Mouse (Mus musculus) adrenal gland, adult 2 months (tissue): Measurements from ENCODE around the gene Rin3. TPM values are rescaled to one million over a fixed set of nuclear protein-coding genes. Genes with fewer than 3 reads are reported as not detected.

ENCODE experiments used
- DNase-seq: peaks from one replicate; pipeline ENCODE4 v3.0.0; 2021
- polyA plus RNA-seq: library from polyadenylated mRNA; depleted of rRNA; stranded (reverse); fragments of >200 nt; gene quantifications from 2 replicates; pipeline ENCODE4 v1.2.3, GENCODE M21; 2012
- total RNA-seq, 2 experiments: library from RNA; stranded (reverse); gene quantifications; 2 replicates each; pipeline ENCODE4 v1.2.3; 2021

Gene Rin3
- total and polyA plus RNA-seq, 3 experiments, result 8.9 to 15.1 (median 12.3) TPM

- no peak for DNase-seq
Observed at GRCm38 (mm10) chr12:102280867-102281503, 1.9 kb upstream of the Rin3 start.

- DNase-seq, result no peak
Observed at GRCm38 (mm10) chr12:102282126-102282525, 722 bp upstream of the Rin3 start.

DNA sequence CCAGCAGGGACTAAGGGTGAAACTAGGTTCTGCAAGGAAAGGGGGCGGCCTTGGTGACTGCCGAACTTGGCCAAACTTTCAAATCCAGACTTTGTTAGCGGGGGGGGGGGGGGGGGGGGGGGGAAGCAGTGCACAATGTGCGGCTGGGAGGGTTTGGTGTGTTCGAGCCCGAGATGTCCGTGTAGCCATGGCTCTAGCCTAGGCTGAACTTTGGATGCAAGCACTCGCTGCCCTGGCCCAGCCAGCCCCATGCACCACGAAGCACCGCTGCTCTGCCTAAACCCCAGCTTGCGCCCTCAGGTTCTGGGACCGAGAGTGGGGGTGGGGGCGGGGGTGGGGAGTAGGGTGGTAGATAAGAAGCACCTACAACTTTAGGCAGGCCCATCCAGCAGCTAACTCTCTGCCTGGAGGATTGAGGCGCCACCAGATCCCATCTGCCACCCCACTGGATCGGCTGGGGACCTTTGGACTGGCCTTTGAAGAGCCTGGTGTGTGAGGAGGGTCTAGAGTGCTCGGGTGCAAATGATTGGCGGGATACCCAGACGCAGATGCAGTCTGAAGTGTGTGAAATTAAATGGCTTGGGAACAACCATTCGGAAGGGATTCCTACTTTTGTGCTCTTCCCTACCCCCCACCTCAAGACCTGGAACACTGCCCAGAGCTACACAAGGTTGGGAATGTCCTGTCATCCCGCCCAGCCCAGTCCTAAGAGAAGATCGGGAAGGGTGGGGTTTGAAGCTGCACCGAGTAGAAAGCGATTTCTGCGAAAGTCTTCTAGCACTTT lies 827 bp downstream of the Rin3 start:
- DNase-seq, result peak; percentile 82

- no peak for DNase-seq
Observed at GRCm38 (mm10) chr12:102284267-102284610, 1.4 kb downstream of the Rin3 start.

DNA sequence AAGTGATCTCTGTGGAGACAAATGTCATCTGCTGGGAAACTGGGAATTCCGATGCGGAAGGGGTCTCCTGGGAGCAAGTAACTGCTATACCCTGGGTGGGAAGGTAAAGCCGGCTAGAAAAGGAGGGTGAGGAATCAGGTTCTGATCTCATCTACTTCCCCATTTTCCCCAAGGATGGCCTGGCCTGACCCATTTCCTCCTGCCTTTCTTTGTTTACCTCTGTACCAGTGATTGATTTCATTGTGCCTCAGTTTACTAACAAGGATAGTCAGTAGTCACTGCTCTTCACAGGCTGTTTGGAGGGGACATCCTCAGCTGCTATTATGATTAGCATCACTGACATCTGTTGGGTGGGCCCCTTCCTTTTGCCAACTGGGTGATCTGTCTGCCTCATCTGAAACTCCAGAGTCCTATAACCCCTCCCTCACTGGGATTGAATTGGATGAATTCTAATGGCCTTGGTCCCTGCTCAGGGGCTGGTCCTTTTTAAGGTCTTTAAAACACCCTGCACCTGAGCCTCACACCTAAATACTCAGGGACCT lies 1.8 kb downstream of the Rin3 start:
- DNase-seq, result no peak

DNA sequence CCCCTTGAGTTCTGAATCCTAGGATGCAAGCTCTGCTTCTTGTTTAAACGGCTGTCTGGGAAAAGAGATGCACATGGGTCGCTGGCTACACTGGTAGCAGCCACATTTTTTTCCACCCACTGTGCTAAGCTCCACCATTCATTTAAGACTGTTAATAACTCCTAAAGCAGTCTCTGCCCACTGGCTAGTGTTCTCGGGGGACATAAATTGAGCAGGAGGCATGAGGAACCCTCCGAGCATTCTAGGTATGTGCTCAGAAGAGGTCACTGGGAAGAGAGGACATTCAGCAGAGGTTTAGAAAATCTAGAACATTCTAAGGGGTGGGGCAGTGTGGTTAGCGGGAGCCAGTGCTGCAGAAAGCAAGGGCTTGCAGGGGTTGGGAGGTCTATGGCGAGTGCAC lies 2.5 kb downstream of the Rin3 start:
- DNase-seq, result no peak

GRCm38 (mm10) chr12:102285779-102286178 lies 2.9 kb downstream of the Rin3 start:
- DNase-seq, result no peak

GRCm38 (mm10) chr12:102286681-102287414 lies 4.0 kb downstream of the Rin3 start:
- DNase-seq, result peak; percentile 94

GRCm38 (mm10) chr12:102287904-102288602 lies 5.2 kb downstream of the Rin3 start:
- DNase-seq, result no peak

DNA sequence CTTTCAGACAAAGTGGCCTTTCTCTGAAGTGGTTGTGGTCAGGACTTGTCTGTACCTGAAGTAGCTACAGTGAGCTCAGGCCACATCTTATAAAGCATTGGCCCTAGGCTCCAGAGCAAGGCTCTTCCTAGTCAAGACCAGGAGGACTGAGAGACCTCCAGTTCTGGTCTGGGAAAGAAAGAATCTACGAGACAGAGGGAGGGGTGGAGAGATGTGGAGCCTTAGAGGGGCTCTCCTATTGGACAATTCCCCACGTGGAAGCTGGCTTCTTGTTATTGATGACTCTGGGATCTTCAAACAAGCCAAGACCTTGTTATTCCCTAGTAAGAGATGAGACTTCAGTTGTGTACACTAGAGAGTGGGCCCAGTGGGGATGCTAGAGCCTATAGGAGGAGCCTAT lies 6.0 kb downstream of the Rin3 start:
- no peak for DNase-seq

- no peak for DNase-seq
Observed at GRCm38 (mm10) chr12:102289568-102289967, 6.7 kb downstream of the Rin3 start.

DNA sequence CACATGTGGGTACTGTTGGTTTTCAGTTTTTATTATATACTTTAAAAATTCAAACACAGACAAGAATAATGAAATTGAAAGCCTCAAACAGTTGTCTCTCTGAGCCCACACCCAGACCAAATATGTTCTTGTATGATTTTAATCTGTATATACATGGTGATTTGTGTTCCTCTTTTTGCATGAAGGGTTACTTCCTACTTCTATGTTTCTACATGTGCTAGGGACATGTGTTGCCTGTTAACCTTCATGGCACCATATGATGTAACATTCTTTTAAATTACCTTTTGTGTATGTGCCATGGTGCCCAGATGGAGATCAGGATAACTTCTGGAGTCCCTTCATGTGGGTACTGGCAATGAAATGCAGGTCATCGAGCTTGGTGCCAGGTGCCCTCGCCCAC lies 7.8 kb downstream of the Rin3 start:
- no peak for DNase-seq

- no peak for DNase-seq
Observed at GRCm38 (mm10) chr12:102291686-102292085, 8.8 kb downstream of the Rin3 start.

DNA sequence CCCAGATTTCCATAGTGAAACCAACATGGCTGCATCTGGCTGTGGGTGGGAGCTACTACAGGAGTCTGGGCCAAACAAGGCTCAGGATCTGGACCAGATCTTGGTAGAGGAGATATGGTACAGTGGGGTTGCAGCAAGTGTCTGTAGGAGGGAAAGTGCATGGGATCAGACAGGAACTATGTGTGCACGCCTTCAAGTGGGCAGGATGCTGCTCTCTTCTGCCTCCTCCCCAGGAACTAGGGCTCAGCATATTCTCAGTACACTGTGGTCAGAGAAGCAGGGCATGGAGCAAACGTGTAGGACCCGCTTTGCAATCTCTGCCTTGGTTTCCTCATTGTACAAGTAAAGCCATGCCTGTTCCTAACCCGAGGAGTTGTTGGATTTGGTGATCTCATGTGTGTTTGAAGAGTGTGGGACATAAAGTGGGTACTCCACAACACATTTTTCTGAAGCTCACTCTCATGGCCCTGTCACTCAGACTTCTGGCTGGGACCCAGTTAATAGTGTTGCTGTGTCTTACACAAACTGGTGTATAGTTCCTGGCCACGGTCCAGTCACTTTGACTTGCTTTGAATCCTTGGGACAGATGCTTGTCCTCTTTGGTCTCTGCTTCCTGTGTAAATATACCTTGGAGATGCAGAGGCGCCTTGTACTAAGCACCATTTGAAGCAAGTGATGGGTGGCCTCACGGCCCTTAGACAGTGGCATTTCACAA lies 9.8 kb downstream of the Rin3 start:
- no peak for DNase-seq

GRCm38 (mm10) chr12:102294634-102295033 lies 11.8 kb downstream of the Rin3 start:
- DNase-seq, result no peak

DNA sequence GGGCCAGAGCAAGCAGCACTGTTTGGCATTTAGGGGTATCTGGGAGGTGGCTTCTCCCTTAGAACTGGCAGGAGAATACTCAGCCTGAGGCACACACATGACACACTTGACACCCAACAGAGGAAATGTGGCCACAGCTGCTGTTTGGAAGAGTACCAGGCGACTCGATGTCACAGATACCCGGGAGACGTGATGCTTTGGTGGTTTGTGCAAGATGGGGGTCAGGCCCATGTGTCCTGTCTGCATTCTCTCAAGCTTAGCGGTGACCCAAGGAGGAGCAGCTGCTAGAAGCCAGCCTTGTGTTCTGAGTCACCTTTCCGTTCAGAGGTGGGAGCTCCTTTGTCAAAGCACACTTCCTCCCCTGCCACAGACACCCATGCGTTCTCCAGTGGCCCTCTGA lies 12.4 kb downstream of the Rin3 start:
- DNase-seq, result no peak

DNA sequence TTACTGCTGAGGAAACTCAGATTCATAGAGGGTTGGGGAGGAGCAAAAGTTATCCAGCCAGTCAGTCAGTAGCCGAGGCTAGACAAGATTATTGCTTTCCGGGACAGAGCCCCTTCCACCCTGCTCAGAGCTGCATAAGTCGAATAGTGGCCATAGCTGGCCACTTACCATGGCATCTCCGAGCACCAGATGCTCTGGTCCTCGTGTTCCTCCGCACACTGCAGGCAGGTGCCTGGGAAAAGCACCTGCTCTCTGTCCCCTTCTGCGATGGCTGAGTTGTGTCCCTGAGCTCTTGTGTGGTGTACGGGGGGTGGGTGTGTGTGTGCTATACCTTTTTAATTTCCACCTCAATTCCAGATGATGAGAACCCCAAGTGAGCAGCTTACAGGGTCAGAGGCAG lies 12.8 kb downstream of the Rin3 start:
- DNase-seq, result no peak

DNA sequence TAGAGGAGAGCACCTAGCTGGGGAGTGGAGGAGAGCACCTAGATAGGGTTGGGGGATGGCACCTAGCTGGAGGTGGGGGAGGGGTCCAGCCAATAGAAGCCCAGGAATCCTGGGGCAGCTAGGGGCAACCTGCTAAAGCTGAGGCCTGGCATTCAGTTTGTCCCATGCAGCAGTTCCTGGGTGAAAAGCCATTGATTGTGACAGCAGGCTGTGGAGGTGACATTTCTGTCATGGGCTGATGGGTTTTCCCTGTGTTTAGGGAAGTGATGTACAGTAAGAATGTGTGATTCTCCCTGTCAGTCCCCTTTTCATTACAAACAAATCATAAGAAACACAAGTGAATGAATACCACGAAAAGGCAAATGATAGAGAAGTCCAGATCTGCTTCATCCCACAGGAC lies 13.5 kb downstream of the Rin3 start:
- DNase-seq, result no peak

DNA sequence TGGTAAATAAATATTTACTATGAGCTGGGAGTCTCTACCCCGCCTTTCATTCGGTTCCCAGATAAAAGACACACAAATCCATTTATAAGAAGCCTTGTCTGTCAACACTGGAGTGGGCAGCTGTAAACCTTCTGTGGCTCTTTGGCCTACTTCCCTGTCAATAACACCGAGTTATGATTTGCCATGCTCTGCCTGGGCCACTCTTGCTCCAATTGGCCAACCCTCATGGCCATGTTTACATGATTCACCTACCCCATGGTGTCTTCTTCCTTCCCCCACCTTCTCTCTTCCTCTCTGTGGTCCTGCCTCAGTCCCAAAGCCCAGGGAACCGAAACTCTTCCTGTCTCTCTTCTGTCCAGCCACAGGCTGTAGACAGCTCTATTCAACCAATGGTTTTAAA lies 14.1 kb downstream of the Rin3 start:
- DNase-seq, result no peak

DNA sequence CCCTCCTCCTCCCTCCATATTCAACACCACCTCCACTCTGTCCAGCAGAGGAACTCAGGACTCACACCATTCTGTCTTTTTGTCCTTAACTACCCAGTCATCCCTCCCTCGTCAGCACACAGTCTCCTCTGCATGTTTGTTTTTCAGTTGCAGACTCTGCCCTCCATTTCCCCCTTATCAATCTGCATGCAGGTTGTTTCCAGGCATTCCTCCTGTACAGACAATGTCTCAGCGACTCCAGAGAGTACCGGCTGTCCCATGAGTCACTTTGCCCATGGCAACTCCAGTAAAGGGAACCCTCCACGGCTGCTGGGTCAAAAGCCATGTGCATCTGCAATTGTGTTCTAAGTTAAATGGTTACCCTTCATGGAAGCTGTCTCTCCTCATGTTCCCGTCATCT lies 16.4 kb downstream of the Rin3 start:
- no peak for DNase-seq

DNA sequence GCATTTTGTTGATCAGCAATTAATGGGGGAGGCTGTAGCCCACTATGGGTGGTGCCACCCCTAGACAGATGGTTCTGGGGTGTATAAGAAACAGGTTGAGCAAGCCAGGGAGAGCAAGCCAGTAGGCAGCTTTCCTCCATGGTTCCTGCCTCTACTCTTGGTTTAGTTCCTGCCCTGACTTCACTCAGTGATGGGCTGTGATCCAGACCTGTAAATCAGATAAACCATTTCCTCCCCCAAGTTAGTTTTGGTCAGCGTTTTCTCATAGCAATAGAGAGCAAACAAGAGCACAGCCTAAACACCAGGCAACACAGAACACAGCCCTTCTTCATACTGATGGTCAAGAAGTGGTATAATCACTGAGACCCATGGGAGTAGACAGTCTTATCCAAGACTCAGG lies 18.7 kb downstream of the Rin3 start:
- no peak for DNase-seq

DNA sequence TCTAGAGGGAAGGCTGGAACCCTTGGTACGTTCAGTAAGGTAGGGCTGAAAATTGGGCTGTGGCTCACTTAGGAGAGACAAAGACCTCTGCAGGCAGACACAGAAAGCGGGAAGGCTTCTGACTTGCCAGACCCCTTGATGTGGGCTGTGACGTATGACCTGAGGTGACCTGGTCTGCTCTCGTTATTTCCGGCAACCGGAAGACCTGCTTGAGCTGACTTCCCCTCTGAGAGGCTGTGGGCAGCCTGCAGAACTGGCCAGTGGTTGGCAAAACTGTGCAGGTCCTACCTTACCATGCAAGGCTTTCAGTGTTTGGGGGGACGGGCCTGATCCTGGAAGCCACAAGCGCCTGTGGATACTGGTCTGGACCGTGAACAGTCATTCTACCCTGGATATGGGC lies 19.5 kb downstream of the Rin3 start:
- DNase-seq, result no peak
